Mouse (Mus musculus): ENCODE results near the gene H2al2a. TPM values are rescaled to one million over a fixed set of nuclear protein-coding genes. Genes with fewer than 3 reads are reported as not detected.
"Not testable (repeated sequence)": the region's sequence is repeated elsewhere in the genome, so short reads cannot be mapped to it uniquely, and the experiment has no call there.

The H2al2a gene
- polyA plus RNA-seq, 1 experiment: not detected

- Histone ChIP-seq H3K27ac (ENCODE audit: insufficient read depth, low read length) (peak overlapping the region; percentile 98), H3K36me3 (ENCODE audit: control insufficient read depth, insufficient read depth, low read length, poor library complexity, severe bottlenecking) (peaks cover 3% of the 10 kb centered on the region), H3K4me3 (ENCODE audit: low read depth, low read length) (no peak overlapping the region), H3K9me3 (replicated peaks; ENCODE audit: control insufficient read depth, insufficient read depth, low read length, poor library complexity, severe bottlenecking) (peaks cover 37% of the 10 kb centered on the region), H3K4me1 (ENCODE audit: control insufficient read depth, insufficient read depth, low read length) (peaks cover 4% of the 10 kb centered on the region), H3K27me3 (ENCODE audit: control insufficient read depth, insufficient read depth, low read length, poor library complexity, severe bottlenecking) (no peaks in the 10 kb centered on the region), H3K9ac (ENCODE audit: low read depth, poor library complexity, severe bottlenecking) (no peak overlapping the region)
- TF ChIP-seq POLR2A (IDR thresholded peaks at IDR 0.05; ENCODE audit: insufficient read depth, low read length) (no peak), CTCF (IDR thresholded peaks at IDR 0.05; ENCODE audit: low read depth, low read length) (no peak), EP300 (IDR thresholded peaks at IDR 0.05; ENCODE audit: insufficient read depth, low read depth, low read length) (no peak)
Measured at GRCm38 (mm10) chr2:17989562-17989961, 7.2 kb downstream of the H2al2a start.

- Histone ChIP-seq H3K27ac (ENCODE audit: insufficient read depth, low read length) (peak overlapping the region; percentile 98), H3K36me3 (ENCODE audit: control insufficient read depth, insufficient read depth, low read length, poor library complexity, severe bottlenecking) (peaks cover 7% of the 10 kb centered on the region), H3K4me1 (ENCODE audit: control insufficient read depth, insufficient read depth, low read length) (peaks cover 4% of the 10 kb centered on the region), H3K9ac (ENCODE audit: low read depth, poor library complexity, severe bottlenecking) (no peak overlapping the region), H3K9me3 (replicated peaks; ENCODE audit: control insufficient read depth, insufficient read depth, low read length, poor library complexity, severe bottlenecking) (peaks cover 41% of the 10 kb centered on the region), H3K27me3 (ENCODE audit: control insufficient read depth, insufficient read depth, low read length, poor library complexity, severe bottlenecking) (no peaks in the 10 kb centered on the region), H3K4me3 (ENCODE audit: low read depth, low read length) (no peak overlapping the region)
- TF ChIP-seq EP300 (IDR thresholded peaks at IDR 0.05; ENCODE audit: insufficient read depth, low read depth, low read length) (peak; percentile 86), CTCF (IDR thresholded peaks at IDR 0.05; ENCODE audit: low read depth, low read length) (no peak)
Measured at GRCm38 (mm10) chr2:17989115-17989514, 7.6 kb downstream of the H2al2a start.

DNA sequence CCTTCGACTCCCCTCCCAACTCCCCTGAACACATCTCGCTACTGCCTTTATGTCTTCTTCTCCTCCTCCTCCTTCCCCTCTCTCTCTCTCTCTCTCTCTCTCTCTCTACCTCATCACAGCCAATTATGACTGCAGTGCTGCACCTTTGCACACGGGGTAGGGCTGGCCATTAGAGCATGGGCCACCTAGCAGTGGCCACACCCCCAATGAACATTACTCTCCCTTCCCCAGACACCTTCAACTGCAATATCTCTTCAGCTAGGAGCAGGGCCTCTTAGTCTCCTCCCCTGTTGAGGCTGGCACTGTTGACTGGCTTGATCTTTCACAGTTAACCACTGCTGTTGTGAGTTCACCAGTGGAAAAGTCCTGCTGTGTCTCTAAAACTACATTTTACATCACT, 10.1 kb downstream of the H2al2a start:
- TF ChIP-seq POLR2A (IDR thresholded peaks at IDR 0.05; ENCODE audit: insufficient read depth, low read length) (no peak), EP300 (IDR thresholded peaks at IDR 0.05; ENCODE audit: insufficient read depth, low read depth, low read length) (no peak), CTCF (IDR thresholded peaks at IDR 0.05; ENCODE audit: low read depth, low read length) (no peak)

GRCm38 (mm10) chr2:17984774-17985173, 12.0 kb downstream of the H2al2a start:
- Histone ChIP-seq H3K27me3 (ENCODE audit: control insufficient read depth, insufficient read depth, low read length, poor library complexity, severe bottlenecking) (no peaks in the 10 kb centered on the region), H3K27ac (ENCODE audit: insufficient read depth, low read length) (no peak overlapping the region; the same call in 1 of the 2 replicates), H3K9me3 (replicated peaks; ENCODE audit: control insufficient read depth, insufficient read depth, low read length, poor library complexity, severe bottlenecking) (peaks cover 62% of the 10 kb centered on the region), H3K4me3 (ENCODE audit: low read depth, low read length) (no peak overlapping the region), H3K36me3 (ENCODE audit: control insufficient read depth, insufficient read depth, low read length, poor library complexity, severe bottlenecking) (peaks cover 7% of the 10 kb centered on the region), H3K4me1 (ENCODE audit: control insufficient read depth, insufficient read depth, low read length) (peaks cover 2% of the 10 kb centered on the region), H3K9ac (ENCODE audit: low read depth, poor library complexity, severe bottlenecking) (no peak overlapping the region)
- TF ChIP-seq EP300 (IDR thresholded peaks at IDR 0.05; ENCODE audit: insufficient read depth, low read depth, low read length): no peak
- no peak for TF ChIP-seq CTCF (IDR thresholded peaks at IDR 0.05; ENCODE audit: low read depth, low read length)
- no peak for TF ChIP-seq POLR2A (IDR thresholded peaks at IDR 0.05; ENCODE audit: insufficient read depth, low read length)

More for the DNA sequence above, 10.1 kb downstream of the H2al2a start:
- no peak overlapping the region for H3K27ac ChIP-seq (ENCODE audit: insufficient read depth, low read length)
- H3K9me3 ChIP-seq (replicated peaks; ENCODE audit: control insufficient read depth, insufficient read depth, low read length, poor library complexity, severe bottlenecking): peaks cover 61% of the 10 kb centered on the region
- H3K4me1 ChIP-seq (ENCODE audit: control insufficient read depth, insufficient read depth, low read length): peaks cover 4% of the 10 kb centered on the region
- H3K27me3 ChIP-seq (ENCODE audit: control insufficient read depth, insufficient read depth, low read length, poor library complexity, severe bottlenecking): no peaks in the 10 kb centered on the region
- H3K9ac ChIP-seq (ENCODE audit: low read depth, poor library complexity, severe bottlenecking): no peak overlapping the region
- H3K4me3 ChIP-seq (ENCODE audit: low read depth, low read length): no peak overlapping the region
- peaks cover 7% of the 10 kb centered on the region for H3K36me3 ChIP-seq (ENCODE audit: control insufficient read depth, insufficient read depth, low read length, poor library complexity, severe bottlenecking)

DNA sequence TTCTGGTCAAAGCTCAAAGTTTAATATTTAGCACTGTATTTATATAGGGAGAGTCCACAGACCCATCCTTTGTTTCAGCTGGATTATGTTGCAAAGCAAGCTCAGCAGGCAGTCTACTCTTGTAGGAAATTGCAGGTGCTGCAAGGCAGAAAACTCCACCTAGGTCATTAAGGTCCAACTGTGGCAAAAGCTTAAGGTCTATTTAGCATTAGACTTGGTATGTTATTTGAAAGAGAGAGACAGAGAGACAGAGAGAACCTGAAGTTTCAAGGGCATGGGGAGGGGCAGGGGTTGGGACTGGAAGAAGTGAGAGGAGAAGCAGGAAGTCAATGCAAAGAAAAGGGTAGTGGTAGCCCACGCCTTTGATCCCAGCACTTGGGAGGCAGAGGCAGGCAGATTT, 14.0 kb downstream of the H2al2a start:
- no peaks in the 10 kb centered on the region for H3K27me3 ChIP-seq (ENCODE audit: control insufficient read depth, insufficient read depth, low read length, poor library complexity, severe bottlenecking)
- no peak overlapping the region for H3K4me3 ChIP-seq (ENCODE audit: low read depth, low read length)
- no peak overlapping the region for H3K9ac ChIP-seq (ENCODE audit: low read depth, poor library complexity, severe bottlenecking)
- peaks cover 7% of the 10 kb centered on the region for H3K36me3 ChIP-seq (ENCODE audit: control insufficient read depth, insufficient read depth, low read length, poor library complexity, severe bottlenecking)
- H3K27ac ChIP-seq (ENCODE audit: insufficient read depth, low read length): peak overlapping the region; percentile 98
- H3K9me3 ChIP-seq (replicated peaks; ENCODE audit: control insufficient read depth, insufficient read depth, low read length, poor library complexity, severe bottlenecking): peaks cover 59% of the 10 kb centered on the region
- TF ChIP-seq CTCF (IDR thresholded peaks at IDR 0.05; ENCODE audit: low read depth, low read length) (no peak), EP300 (IDR thresholded peaks at IDR 0.05; ENCODE audit: insufficient read depth, low read depth, low read length) (peak; percentile 59; the same call in 1 of the 2 replicates), POLR2A (IDR thresholded peaks at IDR 0.05; ENCODE audit: insufficient read depth, low read length) (no peak)
- H3K4me1 ChIP-seq (ENCODE audit: control insufficient read depth, insufficient read depth, low read length): no peaks in the 10 kb centered on the region

- H3K4me3 ChIP-seq (ENCODE audit: low read depth, low read length): no peak overlapping the region
- H3K4me1 ChIP-seq (ENCODE audit: control insufficient read depth, insufficient read depth, low read length): no peaks in the 10 kb centered on the region
- peaks cover 44% of the 10 kb centered on the region for H3K9me3 ChIP-seq (replicated peaks; ENCODE audit: control insufficient read depth, insufficient read depth, low read length, poor library complexity, severe bottlenecking)
- no peak overlapping the region for H3K9ac ChIP-seq (ENCODE audit: low read depth, poor library complexity, severe bottlenecking)
- TF ChIP-seq EP300 (IDR thresholded peaks at IDR 0.05; ENCODE audit: insufficient read depth, low read depth, low read length) (no peak), POLR2A (IDR thresholded peaks at IDR 0.05; ENCODE audit: insufficient read depth, low read length) (no peak), CTCF (IDR thresholded peaks at IDR 0.05; ENCODE audit: low read depth, low read length) (no peak)
- H3K27me3 ChIP-seq (ENCODE audit: control insufficient read depth, insufficient read depth, low read length, poor library complexity, severe bottlenecking): no peaks in the 10 kb centered on the region
- H3K36me3 ChIP-seq (ENCODE audit: control insufficient read depth, insufficient read depth, low read length, poor library complexity, severe bottlenecking): no peaks in the 10 kb centered on the region
- peak overlapping the region; percentile 80 for H3K27ac ChIP-seq (ENCODE audit: insufficient read depth, low read length)
Measured at GRCm38 (mm10) chr2:17978706-17979105, 18.1 kb downstream of the H2al2a start.

DNA sequence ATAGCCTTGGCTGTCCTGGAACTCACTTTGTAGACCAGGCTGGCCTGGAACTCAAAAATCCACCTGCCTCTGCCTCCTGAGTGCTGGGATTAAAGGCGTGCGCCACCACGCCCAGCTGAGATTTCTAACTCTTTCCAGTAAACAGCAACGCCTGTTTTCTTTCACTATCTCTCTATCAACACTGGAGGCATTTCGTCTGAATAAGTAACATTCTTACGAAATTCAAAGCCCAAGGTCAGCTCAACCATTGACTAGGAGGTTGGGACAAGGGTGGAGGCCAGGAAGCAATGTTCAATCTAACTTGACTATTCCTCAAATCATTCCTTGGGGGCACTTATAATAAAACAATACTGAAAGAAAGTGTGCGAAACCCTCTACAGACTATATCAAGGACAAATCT, 18.5 kb downstream of the H2al2a start:
- not testable (repeated sequence) for H3K9ac ChIP-seq (ENCODE audit: low read depth, poor library complexity, severe bottlenecking); H3K27me3 ChIP-seq (ENCODE audit: control insufficient read depth, insufficient read depth, low read length, poor library complexity, severe bottlenecking); H3K4me1 ChIP-seq (ENCODE audit: control insufficient read depth, insufficient read depth, low read length); H3K4me3 ChIP-seq (ENCODE audit: low read depth, low read length); H3K36me3 ChIP-seq (ENCODE audit: control insufficient read depth, insufficient read depth, low read length, poor library complexity, severe bottlenecking)
- Histone ChIP-seq H3K27ac (ENCODE audit: insufficient read depth, low read length) (peak overlapping the region; percentile 80), H3K9me3 (replicated peaks; ENCODE audit: control insufficient read depth, insufficient read depth, low read length, poor library complexity, severe bottlenecking) (peaks cover 40% of the 10 kb centered on the region)

- not testable (repeated sequence) for H3K4me1 ChIP-seq (ENCODE audit: control insufficient read depth, insufficient read depth, low read length); H3K9ac ChIP-seq (ENCODE audit: low read depth, poor library complexity, severe bottlenecking); H3K4me3 ChIP-seq (ENCODE audit: low read depth, low read length); H3K27me3 ChIP-seq (ENCODE audit: control insufficient read depth, insufficient read depth, low read length, poor library complexity, severe bottlenecking); H3K27ac ChIP-seq (ENCODE audit: insufficient read depth, low read length); H3K36me3 ChIP-seq (ENCODE audit: control insufficient read depth, insufficient read depth, low read length, poor library complexity, severe bottlenecking)
- peaks cover 35% of the 10 kb centered on the region for H3K9me3 ChIP-seq (replicated peaks; ENCODE audit: control insufficient read depth, insufficient read depth, low read length, poor library complexity, severe bottlenecking)
Measured at GRCm38 (mm10) chr2:17977645-17978044, 19.1 kb downstream of the H2al2a start.

All from ES-Bruce4 (cell line).